Mouse (Mus musculus): ENCODE results near the gene Fam71f1. TPM values are rescaled to one million over a fixed set of nuclear protein-coding genes. Genes with fewer than 3 reads are reported as not detected.

Gene Fam71f1
- total and polyA plus RNA-seq, 3 experiments, result 0.16 TPM; not detected in 2

DNA sequence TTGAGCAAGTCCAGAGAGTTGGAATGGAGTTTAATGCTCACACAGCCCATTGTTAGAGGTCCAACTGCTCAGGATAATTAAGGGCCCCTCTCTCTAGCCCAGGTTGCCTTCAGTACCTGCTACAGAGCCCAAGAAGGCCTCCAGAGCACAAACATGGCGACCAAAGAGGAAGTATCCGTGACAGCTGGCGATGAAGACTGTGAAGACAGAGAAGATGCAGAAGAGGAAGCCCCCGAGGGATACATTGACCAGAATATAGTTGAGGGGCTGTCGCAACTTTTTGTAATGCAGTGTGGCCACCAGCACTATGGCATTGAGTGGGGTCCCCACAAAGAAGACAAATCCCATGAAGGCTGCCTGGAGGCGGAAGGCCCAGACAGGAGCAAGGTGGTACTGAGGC lies 61.0 kb downstream of the Fam71f1 start:
- no peak for TF ChIP-seq POLR2AphosphoS5 (IDR thresholded peaks at IDR 0.05; ENCODE audit: insufficient replicate concordance, low read depth, low read length)
- TF ChIP-seq CTCF (IDR thresholded peaks at IDR 0.05; ENCODE audit: low read depth, low read length), result no peak
- no peak for TF ChIP-seq TAL1 (conservative IDR thresholded peaks at IDR 0.05; ENCODE audit: low read depth, low read length)
- TF ChIP-seq GATA2 (IDR thresholded peaks at IDR 0.05; ENCODE audit: borderline replicate concordance, low read depth, low read length), result no peak
- TF ChIP-seq GATA1 (IDR thresholded peaks at IDR 0.05; ENCODE audit: borderline replicate concordance, low read length), result no peak
- peaks cover 45% of the 10 kb centered on the region for H3K36me3 ChIP-seq (replicated peaks)
- peaks cover 13% of the 10 kb centered on the region for H3K4me1 ChIP-seq (ENCODE audit: insufficient read depth, low read depth, low read length)
- ATAC-seq (ENCODE audit: extremely low read depth, insufficient number of reproducible peaks, low FRiP score, poor library complexity, severe bottlenecking), result no peak
- peaks cover 11% of the 10 kb centered on the region for H3K27me3 ChIP-seq (ENCODE audit: insufficient read depth, low read length)
- H3K4me3 ChIP-seq (ENCODE audit: low read depth, low read length), result no peak overlapping the region
- DNase-seq (ENCODE audit: low spot score), result no peak
- H3K9me3 ChIP-seq (replicated peaks), result no peaks in the 10 kb centered on the region

DNA sequence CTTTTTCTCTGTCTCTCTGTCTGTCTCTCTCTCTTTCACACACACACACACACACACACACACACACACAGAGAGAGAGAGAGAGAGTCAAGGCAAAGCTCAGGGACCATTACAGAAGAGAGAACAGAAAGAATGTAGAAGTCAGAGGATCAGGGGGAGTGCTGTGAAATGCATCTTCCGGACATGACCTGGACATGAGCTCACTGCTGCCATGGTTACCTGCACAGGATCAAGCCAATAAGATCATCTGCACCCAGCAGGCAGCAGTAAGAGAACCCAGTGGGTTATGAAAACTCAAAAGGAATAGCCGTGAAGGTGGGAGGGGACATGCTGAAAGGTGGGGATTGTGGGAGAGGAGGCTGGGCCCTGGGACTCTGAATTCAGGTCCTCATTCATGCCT lies 63.5 kb downstream of the Fam71f1 start:
- TF ChIP-seq TAL1 (conservative IDR thresholded peaks at IDR 0.05; ENCODE audit: low read depth, low read length), result no peak
- no peak for TF ChIP-seq GATA1 (IDR thresholded peaks at IDR 0.05; ENCODE audit: borderline replicate concordance, low read length)
- no peak for TF ChIP-seq POLR2AphosphoS5 (IDR thresholded peaks at IDR 0.05; ENCODE audit: insufficient replicate concordance, low read depth, low read length)
- H3K9me3 ChIP-seq (replicated peaks), result no peaks in the 10 kb centered on the region
- H3K36me3 ChIP-seq (replicated peaks), result peaks cover 21% of the 10 kb centered on the region
- peaks cover 20% of the 10 kb centered on the region for H3K27me3 ChIP-seq (ENCODE audit: insufficient read depth, low read length)
- H3K4me3 ChIP-seq (ENCODE audit: low read depth, low read length), result no peak overlapping the region
- no peak for ATAC-seq (ENCODE audit: extremely low read depth, insufficient number of reproducible peaks, low FRiP score, poor library complexity, severe bottlenecking)
- peaks cover 13% of the 10 kb centered on the region for H3K4me1 ChIP-seq (ENCODE audit: insufficient read depth, low read depth, low read length)
- DNase-seq (ENCODE audit: low spot score), result no peak

Other genes starting within 250 kb of the Fam71f1 start
- 55.3 and 61.0 TPM in 2 replicates for gene Rbm28, start 154.1 kb upstream of the Fam71f1 start, total RNA-seq (2014; fragmentation: Nextera tagmentation)
- 56.3 and 59.1 TPM in 2 replicates for gene Rbm28, start 154.1 kb upstream of the Fam71f1 start, total RNA-seq (2017)
- 19.1 TPM in 2 replicates for gene Rbm28, start 154.1 kb upstream of the Fam71f1 start, polyA plus RNA-seq (2012)
- gene Prrt4, start 139.6 kb upstream of the Fam71f1 start, total RNA-seq (2014; fragmentation: Nextera tagmentation), result not detected in 2 replicates
- gene Prrt4, start 139.6 kb upstream of the Fam71f1 start, total RNA-seq (2017), result 0.05 and 0.06 TPM in 2 replicates
- gene Prrt4, start 139.6 kb upstream of the Fam71f1 start, polyA plus RNA-seq (2012), result not detected in 2 replicates
- gene Impdh1, start 102.8 kb upstream of the Fam71f1 start, total RNA-seq (2014; fragmentation: Nextera tagmentation), result 2.6 and 2.9 TPM in 2 replicates
- gene Impdh1, start 102.8 kb upstream of the Fam71f1 start, total RNA-seq (2017), result 7.2 and 9.2 TPM in 2 replicates
- gene Impdh1, start 102.8 kb upstream of the Fam71f1 start, polyA plus RNA-seq (2012), result 40.6 and 55.1 TPM in 2 replicates
- 7.8 and 16.3 TPM in 2 replicates for gene Hilpda, start 46.7 kb upstream of the Fam71f1 start, total RNA-seq (2014; fragmentation: Nextera tagmentation)
- gene Hilpda, start 46.7 kb upstream of the Fam71f1 start, total RNA-seq (2017), result 31.1 and 34.4 TPM in 2 replicates
- 36.0 and 43.0 TPM in 2 replicates for gene Hilpda, start 46.7 kb upstream of the Fam71f1 start, polyA plus RNA-seq (2012)
- 1.7 and 4.4 TPM in 2 replicates for gene Fam71f2, start 39.5 kb upstream of the Fam71f1 start, total RNA-seq (2014; fragmentation: Nextera tagmentation)
- gene Fam71f2, start 39.5 kb upstream of the Fam71f1 start, total RNA-seq (2017), result 0.33 and 0.70 TPM in 2 replicates
- not detected in 2 replicates for gene Fam71f2, start 39.5 kb upstream of the Fam71f1 start, polyA plus RNA-seq (2012)
- 62.8 and 71.9 TPM in 2 replicates for gene Calu, start 28.9 kb downstream of the Fam71f1 start, total RNA-seq (2014; fragmentation: Nextera tagmentation)
- 107 and 113 TPM in 2 replicates for gene Calu, start 28.9 kb downstream of the Fam71f1 start, total RNA-seq (2017)
- 15.6 and 25.4 TPM in 2 replicates for gene Calu, start 28.9 kb downstream of the Fam71f1 start, polyA plus RNA-seq (2012)
- not detected in 2 replicates for gene Opn1sw, start 69.3 kb downstream of the Fam71f1 start, total RNA-seq (2014; fragmentation: Nextera tagmentation)
- 0.27 TPM in 1 of 2 replicates, not detected in the other for gene Opn1sw, start 69.3 kb downstream of the Fam71f1 start, total RNA-seq (2017)
- gene Opn1sw, start 69.3 kb downstream of the Fam71f1 start, polyA plus RNA-seq (2012), result not detected in 2 replicates
- gene Ccdc136, start 77.2 kb downstream of the Fam71f1 start, total RNA-seq (2014; fragmentation: Nextera tagmentation), result not detected in 2 replicates
- gene Ccdc136, start 77.2 kb downstream of the Fam71f1 start, total RNA-seq (2017), result 0.11 and 0.23 TPM in 2 replicates
- 0.02 and 0.04 TPM in 2 replicates for gene Ccdc136, start 77.2 kb downstream of the Fam71f1 start, polyA plus RNA-seq (2012)
- gene Flnc, start 114.1 kb downstream of the Fam71f1 start, total RNA-seq (2014; fragmentation: Nextera tagmentation), result 0.15 and 0.24 TPM in 2 replicates
- gene Flnc, start 114.1 kb downstream of the Fam71f1 start, total RNA-seq (2017), result 0.11 and 0.17 TPM in 2 replicates
- 0.36 and 0.51 TPM in 2 replicates for gene Flnc, start 114.1 kb downstream of the Fam71f1 start, polyA plus RNA-seq (2012)
- gene Atp6v1f, start 148.6 kb downstream of the Fam71f1 start, total RNA-seq (2014; fragmentation: Nextera tagmentation), result 138 and 150 TPM in 2 replicates
- gene Atp6v1f, start 148.6 kb downstream of the Fam71f1 start, total RNA-seq (2017), result 201 and 265 TPM in 2 replicates
- gene Atp6v1f, start 148.6 kb downstream of the Fam71f1 start, polyA plus RNA-seq (2012), result 270 and 339 TPM in 2 replicates
- gene Atp6v1fnb, start 152.3 kb downstream of the Fam71f1 start, total RNA-seq (2014; fragmentation: Nextera tagmentation), result 1.6 TPM in 1 of 2 replicates, not detected in the other
- 0.46 and 1.3 TPM in 2 replicates for gene Atp6v1fnb, start 152.3 kb downstream of the Fam71f1 start, total RNA-seq (2017)
- gene Atp6v1fnb, start 152.3 kb downstream of the Fam71f1 start, polyA plus RNA-seq (2012), result 0.13 TPM in 1 of 2 replicates, not detected in the other
- gene Kcp, start 188.8 kb downstream of the Fam71f1 start, total RNA-seq (2014; fragmentation: Nextera tagmentation), result 1.7 TPM in 1 of 2 replicates, not detected in the other
- gene Kcp, start 188.8 kb downstream of the Fam71f1 start, total RNA-seq (2017), result 0.06 and 0.22 TPM in 2 replicates
- gene Kcp, start 188.8 kb downstream of the Fam71f1 start, polyA plus RNA-seq (2012), result 0.30 and 0.44 TPM in 2 replicates
- 3.3 and 3.8 TPM in 2 replicates for gene Irf5, start 207.5 kb downstream of the Fam71f1 start, total RNA-seq (2014; fragmentation: Nextera tagmentation)
- 5.6 and 6.4 TPM in 2 replicates for gene Irf5, start 207.5 kb downstream of the Fam71f1 start, total RNA-seq (2017)
- gene Irf5, start 207.5 kb downstream of the Fam71f1 start, polyA plus RNA-seq (2012), result 10.0 and 12.2 TPM in 2 replicates